Mouse (Mus musculus): ENCODE results near the gene Ahnak2. TPM values are rescaled to one million over a fixed set of nuclear protein-coding genes. Genes with fewer than 3 reads are reported as not detected.

Ahnak2 gene
- polyA plus RNA-seq, 1 experiment, result 24.4 TPM

DNA sequence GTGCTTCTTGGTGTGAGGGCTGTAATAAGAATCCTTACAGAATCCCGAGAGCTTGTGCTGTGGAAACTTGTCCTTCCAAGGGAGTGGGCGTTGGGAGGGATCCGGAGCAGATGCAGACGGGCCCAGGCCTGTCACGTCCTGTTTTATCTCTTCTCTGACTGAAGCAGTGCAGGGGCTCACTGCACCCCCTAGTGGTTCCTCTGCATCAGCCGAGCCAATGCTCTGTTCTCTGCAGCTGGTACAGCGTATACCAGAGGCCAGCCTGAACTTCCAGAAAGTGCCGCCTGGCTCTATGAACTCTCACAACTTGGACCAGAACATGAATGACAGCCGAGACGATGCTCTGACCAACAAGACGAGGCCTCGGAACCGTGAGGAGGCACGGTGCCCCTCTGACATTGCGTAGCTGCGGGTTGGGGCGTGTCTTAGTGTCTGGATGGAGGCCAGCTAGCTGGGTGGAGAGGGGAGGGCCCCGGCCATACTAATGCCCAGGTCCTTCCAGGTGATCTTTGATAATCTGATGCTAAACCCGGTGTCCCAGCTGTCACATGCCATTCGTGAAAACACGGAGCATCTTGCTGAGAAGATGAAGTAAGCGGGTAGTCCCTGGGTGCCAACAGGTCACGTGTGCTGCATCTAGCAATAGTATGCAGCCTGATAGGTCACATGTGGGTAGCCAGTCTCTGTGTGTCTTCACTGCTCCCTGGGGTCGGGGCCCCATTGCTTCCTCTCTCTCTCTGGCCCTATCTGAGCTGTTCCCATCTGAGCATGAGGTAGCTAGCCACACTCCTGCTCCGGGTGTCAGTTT, 59.1 kb downstream of the Ahnak2 start:
- H3K27me3 ChIP-seq (ENCODE audit: control insufficient read depth, insufficient read depth, insufficient read length), result no peaks in the 10 kb centered on the region
- no peak for TF ChIP-seq POLR2A (IDR thresholded peaks at IDR 0.05; ENCODE audit: insufficient read length, low read depth)
- no peak for TF ChIP-seq TCF3 (IDR thresholded peaks at IDR 0.05; ENCODE audit: insufficient read length, low read depth)
- TF ChIP-seq REST (IDR thresholded peaks at IDR 0.05; ENCODE audit: insufficient read depth, insufficient read length), result no peak
- TF ChIP-seq USF1 (IDR thresholded peaks at IDR 0.05; ENCODE audit: low read depth), result no peak
- no peak for TF ChIP-seq MAX (IDR thresholded peaks at IDR 0.05; ENCODE audit: low read depth)
- TF ChIP-seq MYOD1 (IDR thresholded peaks at IDR 0.05; ENCODE audit: control insufficient read depth in 1 of 3, insufficient read length in 2 of 3, low read depth in 2 of 3), result peak in 1 of 3 experiments; percentile 58
- TF ChIP-seq SRF (IDR thresholded peaks at IDR 0.05; ENCODE audit: control insufficient read depth, insufficient read length, low read depth), result no peak
- no peak for TF ChIP-seq E2F4 (IDR thresholded peaks at IDR 0.05; ENCODE audit: insufficient read depth)
- TF ChIP-seq TCF12 (IDR thresholded peaks at IDR 0.05; ENCODE audit: insufficient read depth, poor library complexity, severe bottlenecking), result no peak
- no peaks in the 10 kb centered on the region for H3K36me3 ChIP-seq (ENCODE audit: control insufficient read depth, insufficient read depth)
- H3ac ChIP-seq (ENCODE audit: control insufficient read depth, insufficient read length), result no peak overlapping the region
- no peak overlapping the region for H3K4me3 ChIP-seq
- peak overlapping the region; percentile 10 for H3K4me2 ChIP-seq (ENCODE audit: low read depth)
- H3K79me2 ChIP-seq (ENCODE audit: control insufficient read depth, insufficient read depth), result no peaks in the 10 kb centered on the region

DNA sequence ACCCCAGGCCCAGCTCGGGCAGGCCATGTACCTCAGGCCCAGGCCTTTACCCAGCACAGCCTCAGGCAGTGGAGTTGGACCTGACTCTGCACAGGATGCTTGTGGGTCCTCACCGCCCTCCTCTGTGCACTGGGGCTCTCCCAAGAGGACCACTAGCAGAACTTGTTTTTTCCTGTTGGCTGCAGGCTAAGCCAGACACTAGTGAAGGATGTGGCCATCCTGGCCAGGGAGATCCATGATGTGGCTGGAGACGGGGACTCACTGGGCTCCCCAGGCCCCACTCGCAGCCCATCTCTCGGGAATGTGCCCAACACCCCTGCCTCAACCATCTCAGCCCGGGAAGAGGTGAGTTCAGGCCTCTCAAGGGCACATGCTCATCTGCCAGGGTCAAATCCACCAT, 59.7 kb downstream of the Ahnak2 start:
- Histone ChIP-seq H3K4me3 (no peak overlapping the region), H3K79me2 (ENCODE audit: control insufficient read depth, insufficient read depth) (no peaks in the 10 kb centered on the region), H3ac (ENCODE audit: control insufficient read depth, insufficient read length) (no peak overlapping the region), H3K27me3 (ENCODE audit: control insufficient read depth, insufficient read depth, insufficient read length) (no peaks in the 10 kb centered on the region), H3K4me2 (ENCODE audit: low read depth) (peak overlapping the region; percentile 10), H3K36me3 (ENCODE audit: control insufficient read depth, insufficient read depth) (no peaks in the 10 kb centered on the region)
- TF ChIP-seq USF1 (IDR thresholded peaks at IDR 0.05; ENCODE audit: low read depth) (no peak), CEBPB (IDR thresholded peaks at IDR 0.05; ENCODE audit: insufficient read depth, poor library complexity, severe bottlenecking) (no peak), POLR2A (IDR thresholded peaks at IDR 0.05; ENCODE audit: insufficient read length, low read depth) (no peak), MYOD1 (IDR thresholded peaks at IDR 0.05; ENCODE audit: control insufficient read depth in 1 of 3, insufficient read length in 2 of 3, low read depth in 2 of 3) (no peak), REST (IDR thresholded peaks at IDR 0.05; ENCODE audit: insufficient read depth, insufficient read length) (no peak), MAX (IDR thresholded peaks at IDR 0.05; ENCODE audit: low read depth) (no peak), E2F4 (IDR thresholded peaks at IDR 0.05; ENCODE audit: insufficient read depth) (no peak), POLR2AphosphoS2 (IDR thresholded peaks at IDR 0.05; ENCODE audit: insufficient read length, low read depth) (no peak), MYOG (IDR thresholded peaks at IDR 0.05; ENCODE audit: control insufficient read depth in 1 of 3, insufficient read depth in 1 of 3, insufficient read length in 2 of 3, low read depth in 2 of 3) (no peak), TCF3 (IDR thresholded peaks at IDR 0.05; ENCODE audit: insufficient read length, low read depth) (no peak), SRF (IDR thresholded peaks at IDR 0.05; ENCODE audit: control insufficient read depth, insufficient read length, low read depth) (no peak), TCF12 (IDR thresholded peaks at IDR 0.05; ENCODE audit: insufficient read depth, poor library complexity, severe bottlenecking) (no peak)

DNA sequence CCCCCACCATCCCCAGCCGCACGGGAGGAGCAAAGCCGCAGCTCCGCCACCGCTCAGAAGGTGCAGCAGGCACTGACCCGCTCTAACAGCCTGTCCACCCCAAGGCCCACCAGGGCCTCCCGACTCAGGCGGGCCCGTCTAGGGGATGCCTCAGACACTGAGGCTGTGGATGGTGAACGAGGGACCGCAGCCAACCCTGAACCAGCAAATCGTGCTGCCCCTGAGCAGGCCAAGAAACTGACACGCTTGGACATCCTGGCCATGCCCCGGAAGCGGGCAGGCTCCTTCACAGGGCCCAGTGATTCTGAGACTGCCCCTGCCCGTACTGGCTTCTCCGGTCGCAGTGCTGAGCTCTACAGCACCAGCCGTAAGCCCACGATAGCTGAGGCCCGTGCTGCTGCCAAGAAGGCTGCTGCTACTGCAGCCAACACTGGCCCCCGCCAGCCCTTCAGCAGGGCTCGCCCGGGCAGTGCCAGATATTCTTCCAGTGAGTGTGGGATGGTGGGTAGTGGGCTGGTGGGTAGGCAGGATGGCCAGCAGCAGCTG, 63.4 kb downstream of the Ahnak2 start:
- Histone ChIP-seq H3K4me2 (ENCODE audit: low read depth) (no peak overlapping the region), H3K79me2 (ENCODE audit: control insufficient read depth, insufficient read depth) (no peaks in the 10 kb centered on the region), H3K27me3 (ENCODE audit: control insufficient read depth, insufficient read depth, insufficient read length) (no peaks in the 10 kb centered on the region), H3ac (ENCODE audit: control insufficient read depth, insufficient read length) (no peak overlapping the region), H3K4me3 (no peak overlapping the region), H3K36me3 (ENCODE audit: control insufficient read depth, insufficient read depth) (peaks cover 4% of the 10 kb centered on the region)
- TF ChIP-seq POLR2A (IDR thresholded peaks at IDR 0.05; ENCODE audit: insufficient read length, low read depth) (no peak), MYOD1 (IDR thresholded peaks at IDR 0.05; ENCODE audit: control insufficient read depth in 1 of 3, insufficient read length in 2 of 3, low read depth in 2 of 3) (no peak), MYOG (IDR thresholded peaks at IDR 0.05; ENCODE audit: control insufficient read depth in 1 of 3, insufficient read depth in 1 of 3, insufficient read length in 2 of 3, low read depth in 2 of 3) (no peak), POLR2AphosphoS2 (IDR thresholded peaks at IDR 0.05; ENCODE audit: insufficient read length, low read depth) (no peak), TCF12 (IDR thresholded peaks at IDR 0.05; ENCODE audit: insufficient read depth, poor library complexity, severe bottlenecking) (no peak), TCF3 (IDR thresholded peaks at IDR 0.05; ENCODE audit: insufficient read length, low read depth) (no peak), E2F4 (IDR thresholded peaks at IDR 0.05; ENCODE audit: insufficient read depth) (no peak), MAX (IDR thresholded peaks at IDR 0.05; ENCODE audit: low read depth) (no peak), CEBPB (IDR thresholded peaks at IDR 0.05; ENCODE audit: insufficient read depth, poor library complexity, severe bottlenecking) (no peak), REST (IDR thresholded peaks at IDR 0.05; ENCODE audit: insufficient read depth, insufficient read length) (no peak), USF1 (IDR thresholded peaks at IDR 0.05; ENCODE audit: low read depth) (no peak), SRF (IDR thresholded peaks at IDR 0.05; ENCODE audit: control insufficient read depth, insufficient read length, low read depth) (no peak)

DNA sequence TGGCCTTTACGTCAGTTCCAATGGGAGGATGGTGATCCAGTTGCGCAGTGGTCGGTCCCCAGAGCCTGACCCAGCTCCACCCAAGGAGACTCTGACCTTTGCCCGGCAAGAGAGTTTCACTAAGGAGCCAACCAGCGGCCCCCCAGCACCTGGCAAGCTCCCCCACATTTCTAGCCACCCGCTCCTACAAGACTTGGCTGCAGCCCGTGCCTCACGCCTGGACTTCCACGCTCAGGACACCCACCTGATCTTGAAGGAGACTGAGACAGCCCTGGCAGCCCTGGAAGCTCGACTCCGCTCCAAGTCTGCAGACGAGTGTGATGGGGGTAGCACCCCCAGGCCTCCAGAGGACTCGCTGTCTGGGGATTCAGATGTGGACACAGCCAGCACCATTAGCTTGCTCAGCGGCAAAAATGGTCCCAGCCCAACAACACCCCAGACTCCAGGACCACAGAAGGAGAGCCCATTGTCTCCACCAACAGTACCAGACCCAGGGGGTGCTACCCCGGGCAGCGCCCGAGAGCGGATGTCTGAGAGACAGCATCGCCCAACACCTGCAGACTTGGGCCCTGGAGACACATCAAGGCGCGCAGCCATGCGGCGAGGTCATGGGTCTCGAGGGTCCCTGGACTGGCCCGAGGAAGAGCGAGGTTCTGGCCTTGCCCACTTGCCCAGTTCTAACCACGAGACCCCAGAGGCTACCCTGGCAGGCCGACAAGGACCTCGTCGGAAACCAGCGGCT, 64.0 kb downstream of the Ahnak2 start:
- Histone ChIP-seq H3ac (ENCODE audit: control insufficient read depth, insufficient read length) (no peak overlapping the region), H3K4me3 (no peak overlapping the region), H3K36me3 (ENCODE audit: control insufficient read depth, insufficient read depth) (peaks cover 4% of the 10 kb centered on the region), H3K79me2 (ENCODE audit: control insufficient read depth, insufficient read depth) (no peaks in the 10 kb centered on the region), H3K4me2 (ENCODE audit: low read depth) (no peak overlapping the region), H3K27me3 (ENCODE audit: control insufficient read depth, insufficient read depth, insufficient read length) (no peaks in the 10 kb centered on the region)
- no peak for TF ChIP-seq REST (IDR thresholded peaks at IDR 0.05; ENCODE audit: insufficient read depth, insufficient read length)
- no peak for TF ChIP-seq TCF12 (IDR thresholded peaks at IDR 0.05; ENCODE audit: insufficient read depth, poor library complexity, severe bottlenecking)
- TF ChIP-seq MYOD1 (IDR thresholded peaks at IDR 0.05; ENCODE audit: control insufficient read depth in 1 of 3, insufficient read length in 2 of 3, low read depth in 2 of 3), result no peak
- no peak for TF ChIP-seq MYOG (IDR thresholded peaks at IDR 0.05; ENCODE audit: control insufficient read depth in 1 of 3, insufficient read depth in 1 of 3, insufficient read length in 2 of 3, low read depth in 2 of 3)
- TF ChIP-seq TCF3 (IDR thresholded peaks at IDR 0.05; ENCODE audit: insufficient read length, low read depth), result no peak
- TF ChIP-seq USF1 (IDR thresholded peaks at IDR 0.05; ENCODE audit: low read depth), result no peak
- no peak for TF ChIP-seq CEBPB (IDR thresholded peaks at IDR 0.05; ENCODE audit: insufficient read depth, poor library complexity, severe bottlenecking)
- TF ChIP-seq SRF (IDR thresholded peaks at IDR 0.05; ENCODE audit: control insufficient read depth, insufficient read length, low read depth), result no peak
- no peak for TF ChIP-seq POLR2A (IDR thresholded peaks at IDR 0.05; ENCODE audit: insufficient read length, low read depth)
- TF ChIP-seq MAX (IDR thresholded peaks at IDR 0.05; ENCODE audit: low read depth), result no peak
- TF ChIP-seq POLR2AphosphoS2 (IDR thresholded peaks at IDR 0.05; ENCODE audit: insufficient read length, low read depth), result no peak
- no peak for TF ChIP-seq E2F4 (IDR thresholded peaks at IDR 0.05; ENCODE audit: insufficient read depth)
